Mouse (Mus musculus) MN1 (cell line): ENCODE measurements around the gene Fem1a.

Source experiments
- DNase-seq: peaks from one replicate; pipeline ENCODE4 v3.0.0-alpha.2; 2016; ENCODE audit warnings: low spot score

The Fem1a gene

DNA sequence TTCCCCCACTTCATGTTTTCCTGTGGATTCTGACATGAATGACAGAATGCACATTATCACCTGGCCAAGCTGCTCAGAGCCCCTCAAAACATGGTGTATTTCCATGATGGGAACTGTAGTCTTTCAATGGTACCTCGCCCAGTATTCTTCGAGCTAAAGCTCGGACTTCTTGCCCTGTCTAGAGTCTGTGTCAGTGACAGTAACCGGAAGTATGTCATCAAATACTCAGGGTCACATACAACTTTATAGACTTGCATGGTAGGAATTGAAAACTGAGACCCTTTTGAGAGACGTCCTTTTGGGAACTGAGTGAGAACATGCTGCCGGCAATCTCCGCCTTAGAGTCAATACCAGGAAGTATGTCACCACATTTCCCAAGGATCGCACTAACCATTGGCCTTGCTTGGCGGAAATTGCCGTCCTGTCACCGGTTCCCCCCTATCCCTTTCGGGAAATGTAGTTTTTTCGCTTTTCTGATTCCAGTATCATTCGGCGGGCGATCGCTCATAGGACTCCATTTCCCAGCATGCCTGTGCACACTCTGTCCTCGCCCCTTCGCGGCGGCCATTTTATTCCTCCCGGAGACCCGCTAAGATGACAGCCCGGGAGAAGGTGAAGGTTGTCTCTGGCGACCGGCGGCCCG, at the start of gene Fem1a:
TSS of gene Fem1a (plus strand) at position 572 of the 643 bp plus-strand sequence.
- peak; percentile 99 for DNase-seq

DNA sequence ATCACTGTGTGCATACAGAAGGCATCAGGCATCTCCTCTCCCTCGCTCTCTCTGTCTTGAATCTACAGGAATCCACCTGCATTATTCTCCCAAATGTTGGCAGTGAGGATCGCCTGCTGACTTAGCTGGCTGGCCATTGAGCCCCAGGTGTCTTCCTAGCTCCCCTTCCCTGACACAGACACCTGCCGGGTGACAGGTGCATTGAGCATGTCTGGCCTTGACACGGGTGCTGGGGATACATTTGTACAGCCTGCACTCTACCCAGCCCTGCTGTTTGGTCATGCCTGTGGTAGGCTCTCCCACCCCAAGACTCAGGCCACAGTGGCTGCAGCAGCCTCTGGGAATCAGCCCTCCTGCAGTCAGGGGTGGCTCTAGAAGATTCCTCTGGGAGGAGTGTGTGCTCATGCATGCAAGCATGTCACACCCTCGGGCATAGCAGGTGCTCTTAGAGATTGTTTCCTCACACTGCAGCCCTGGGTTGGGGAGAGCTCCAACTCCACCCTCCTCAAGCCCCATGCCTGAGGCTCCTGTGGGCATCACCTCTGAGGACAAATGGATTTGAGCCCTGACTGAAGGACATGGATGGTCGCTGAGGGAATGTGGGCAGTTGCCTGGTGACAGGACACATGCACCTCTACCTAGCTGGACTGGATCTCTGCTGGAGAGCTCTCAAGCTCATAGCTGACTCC, 49.5 kb upstream of the Fem1a start:
- DNase-seq: no peak

- DNase-seq: no peak
Measured at GRCm38 (mm10) chr17:56207963-56208530, 48.6 kb upstream of the Fem1a start.

DNA sequence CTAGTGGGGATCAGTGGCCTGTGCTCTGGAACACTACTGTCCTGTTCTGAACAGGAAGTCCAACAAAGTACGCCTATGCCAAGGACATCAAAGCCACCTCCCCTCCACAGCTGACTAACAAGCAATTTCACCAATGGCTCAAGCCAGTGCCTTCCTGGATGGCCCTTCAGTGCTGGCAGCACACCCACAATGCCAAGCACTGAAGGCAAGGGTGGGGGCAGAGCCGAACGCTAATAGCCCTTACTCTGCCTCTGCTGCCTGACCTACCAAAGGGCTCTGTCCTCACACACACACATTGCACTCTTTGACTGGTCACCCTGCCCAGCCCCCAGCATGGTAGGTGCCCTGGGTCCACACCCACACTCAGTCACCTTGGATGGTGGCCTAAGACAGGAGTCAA, 47.8 kb upstream of the Fem1a start:
- DNase-seq: no peak

DNA sequence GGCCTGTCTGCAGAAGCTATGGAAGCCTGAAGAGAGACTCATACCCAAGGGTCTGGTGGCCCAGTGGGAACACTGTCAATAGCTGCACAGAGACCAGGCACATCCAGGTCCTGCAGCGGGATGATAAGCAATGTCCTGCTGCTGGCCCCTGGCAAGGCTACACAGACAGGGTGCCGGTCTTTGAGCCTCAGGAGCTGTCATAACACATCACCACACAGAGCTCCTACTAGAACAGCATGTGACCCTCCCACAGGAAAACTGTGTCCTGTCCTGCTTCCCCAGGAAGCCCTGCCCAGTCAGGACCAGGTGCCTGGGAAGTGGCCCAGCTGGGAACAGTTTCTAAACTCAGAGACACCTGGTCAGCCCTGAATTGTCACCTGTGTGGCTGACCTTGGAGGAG, 45.5 kb upstream of the Fem1a start:
- no peak for DNase-seq

- DNase-seq: no peak
Measured at GRCm38 (mm10) chr17:56212676-56213075, 43.9 kb upstream of the Fem1a start.

DNA sequence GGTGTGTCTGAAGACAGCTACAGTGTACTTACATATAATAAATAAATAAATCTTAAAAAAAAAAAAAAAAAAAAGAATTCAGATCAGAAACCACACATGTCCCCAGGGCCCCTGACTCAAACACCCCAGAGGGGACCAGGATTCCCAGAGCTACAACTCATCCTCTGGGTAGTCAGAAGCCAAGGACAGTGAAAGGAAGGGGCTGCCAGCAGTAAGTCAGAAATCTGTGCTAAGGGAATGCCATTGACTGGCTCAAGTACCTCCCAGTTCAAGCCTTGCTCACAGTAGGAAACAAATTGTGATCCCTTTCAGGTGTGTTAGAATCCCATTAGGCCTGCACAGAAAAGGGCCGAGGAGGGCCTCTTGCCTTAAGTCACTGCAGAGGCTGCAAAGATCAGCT, 42.4 kb upstream of the Fem1a start:
- DNase-seq: no peak

DNA sequence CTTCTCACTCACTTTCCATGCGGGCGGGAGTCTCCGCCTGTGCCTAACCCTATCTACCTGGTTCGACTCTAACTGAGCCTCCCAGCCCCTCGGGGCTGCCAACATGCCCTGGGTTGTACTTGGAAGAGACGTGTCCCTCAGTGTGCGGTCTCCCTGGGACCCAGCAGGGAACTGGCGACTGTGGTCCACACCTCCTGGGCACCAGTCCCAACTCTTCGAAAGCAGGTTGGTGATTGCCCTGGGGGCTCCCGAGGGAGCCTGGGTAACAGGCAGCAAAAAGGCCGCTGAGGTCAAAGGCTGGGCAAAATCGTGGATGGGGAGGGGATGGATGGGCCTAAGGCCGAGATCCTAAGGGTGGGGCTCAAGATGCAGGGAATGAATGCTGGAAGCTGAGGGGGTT, 38.9 kb upstream of the Fem1a start:
- peak; percentile 55 for DNase-seq

DNA sequence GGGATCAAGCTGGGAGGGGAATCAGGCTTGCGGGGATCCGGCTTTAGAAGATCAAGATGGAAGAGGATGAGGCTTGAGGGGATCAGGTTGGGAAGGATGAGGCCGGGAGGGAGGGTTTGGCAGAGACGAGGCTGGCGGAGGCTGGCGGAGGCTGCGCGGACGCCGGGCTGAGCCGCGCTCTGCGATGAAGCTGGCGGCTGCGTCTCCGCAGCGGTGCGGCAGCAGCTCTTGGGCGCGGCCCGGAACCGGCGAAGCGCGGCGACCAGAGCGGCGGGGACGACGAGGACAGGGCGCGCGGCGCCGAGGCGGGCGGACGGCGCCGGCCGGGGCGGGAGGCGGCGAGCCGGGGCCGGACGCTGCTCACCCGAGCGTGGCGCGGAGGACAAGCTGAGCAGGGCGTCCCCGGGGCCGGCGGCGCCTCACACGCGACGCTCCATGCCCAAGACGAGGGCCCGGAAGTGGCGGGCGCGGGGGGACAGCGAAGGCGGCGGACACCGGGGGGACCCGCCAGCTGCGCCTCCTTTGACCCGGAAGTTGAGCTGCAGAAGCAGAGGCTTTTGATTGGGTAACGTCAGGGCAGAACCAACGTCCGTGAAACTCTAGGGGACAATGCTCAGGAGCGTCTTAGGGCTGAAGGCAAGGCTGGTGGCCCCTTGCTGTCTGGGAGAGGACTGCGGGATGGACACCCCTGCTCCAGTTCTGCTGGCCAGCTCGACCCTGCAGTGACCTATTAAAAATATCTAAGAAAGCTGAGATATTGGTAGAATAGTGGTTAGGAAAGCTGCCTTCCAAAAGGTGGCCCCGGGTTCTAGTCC, 38.0 kb upstream of the Fem1a start, which contains the start of gene Dpp9:
TSS of gene Dpp9 (minus strand) at position 529 of the 815 bp plus-strand sequence.
- peak; percentile 98 for DNase-seq

DNA sequence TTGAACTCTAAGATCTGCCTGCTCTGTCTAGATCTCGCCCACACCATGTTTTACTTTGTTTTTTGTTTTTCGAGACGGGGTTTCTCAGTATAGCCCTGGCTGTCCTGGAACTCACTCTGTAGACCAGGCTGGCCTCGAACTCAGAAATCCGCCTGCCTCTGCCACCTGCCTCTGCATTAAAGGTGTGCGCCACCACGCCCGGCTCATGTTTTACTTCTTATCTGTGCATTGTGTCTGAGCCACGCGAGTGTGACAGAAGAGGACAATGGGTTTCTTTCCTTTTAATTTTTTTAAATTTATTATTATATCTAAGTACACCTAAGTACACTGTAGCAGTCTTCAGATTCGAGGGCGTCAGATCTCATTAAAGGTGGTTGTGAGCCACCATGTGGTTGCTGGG, 37.4 kb upstream of the Fem1a start:
- DNase-seq: no peak

DNA sequence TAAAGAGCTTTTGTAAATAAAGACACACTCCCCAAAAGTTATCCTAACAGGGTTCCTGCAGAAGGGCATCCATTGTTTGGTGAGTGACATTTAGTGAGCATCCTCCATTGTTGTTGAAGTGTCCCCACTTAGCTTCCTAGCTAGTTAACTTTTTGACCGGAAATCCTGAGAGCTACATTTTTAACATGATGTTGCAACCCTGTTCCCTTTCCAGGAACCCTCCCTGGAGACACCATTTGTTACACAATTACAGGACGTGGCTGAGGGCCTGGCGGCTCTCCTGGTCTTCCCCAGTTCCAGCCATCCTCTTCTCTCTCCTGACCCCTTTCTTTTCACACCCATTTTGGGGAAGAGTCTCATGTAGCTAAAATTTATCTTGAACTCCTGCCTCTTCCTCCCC, 36.8 kb upstream of the Fem1a start:
- peak; percentile 51 for DNase-seq

DNA sequence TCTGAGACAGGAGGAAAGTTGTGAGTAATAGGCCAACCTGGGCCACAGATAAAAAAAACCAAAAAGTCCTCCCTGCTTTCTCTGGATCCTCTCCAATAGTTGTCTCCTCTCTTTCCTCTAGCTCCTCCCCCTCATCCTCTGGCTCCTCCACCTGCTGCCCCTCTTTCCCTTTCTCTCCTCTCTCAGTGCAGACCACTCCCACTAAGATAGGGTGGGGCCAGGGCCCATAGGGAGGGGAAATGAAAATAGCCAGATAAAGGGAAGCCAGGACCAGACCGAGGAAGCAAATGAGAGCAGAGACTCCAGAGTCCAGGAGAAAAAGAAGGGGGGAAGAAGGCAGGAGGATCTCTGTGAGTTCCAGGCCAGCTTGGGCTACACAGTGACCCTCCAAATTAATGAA, 31.7 kb upstream of the Fem1a start:
- no peak for DNase-seq

DNA sequence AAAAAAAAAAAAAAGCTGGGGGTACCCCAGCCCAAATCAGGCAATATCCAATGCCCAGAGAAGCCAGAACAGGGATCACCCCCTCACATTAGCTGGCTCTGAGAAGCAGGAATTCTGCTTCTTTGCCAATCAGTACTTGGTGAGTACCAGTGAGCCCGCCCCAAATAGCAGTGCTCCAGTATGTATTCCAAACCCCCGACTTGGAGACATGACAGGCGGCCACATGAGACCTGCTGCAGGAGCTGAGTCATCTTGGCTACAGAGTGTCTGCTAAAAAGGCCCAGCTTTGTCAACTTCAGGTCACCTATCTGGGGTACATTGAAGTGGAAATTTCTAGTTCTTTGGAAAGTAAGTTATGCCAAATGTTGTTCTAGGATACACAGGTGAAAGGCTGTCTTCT, 30.0 kb upstream of the Fem1a start:
- DNase-seq: no peak

DNA sequence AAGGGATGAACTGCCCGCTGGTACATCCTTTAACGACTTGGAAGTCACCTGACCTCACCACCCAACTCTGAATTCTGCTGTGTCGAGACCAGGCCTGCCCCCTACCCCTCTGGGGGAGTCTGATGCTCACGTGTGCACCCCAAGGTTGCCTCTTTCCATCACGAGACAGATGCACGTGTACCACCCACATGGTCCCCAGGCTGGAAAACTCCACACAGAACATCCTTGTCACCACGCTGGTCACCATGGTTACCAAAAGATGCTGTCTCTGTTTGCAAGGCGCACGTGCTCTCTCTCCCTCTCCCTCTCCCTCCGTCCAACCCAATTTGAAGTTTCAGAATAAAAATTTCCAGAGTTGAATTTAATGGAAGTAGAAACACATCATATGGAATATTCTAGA, 26.7 kb upstream of the Fem1a start:
- DNase-seq: no peak

DNA sequence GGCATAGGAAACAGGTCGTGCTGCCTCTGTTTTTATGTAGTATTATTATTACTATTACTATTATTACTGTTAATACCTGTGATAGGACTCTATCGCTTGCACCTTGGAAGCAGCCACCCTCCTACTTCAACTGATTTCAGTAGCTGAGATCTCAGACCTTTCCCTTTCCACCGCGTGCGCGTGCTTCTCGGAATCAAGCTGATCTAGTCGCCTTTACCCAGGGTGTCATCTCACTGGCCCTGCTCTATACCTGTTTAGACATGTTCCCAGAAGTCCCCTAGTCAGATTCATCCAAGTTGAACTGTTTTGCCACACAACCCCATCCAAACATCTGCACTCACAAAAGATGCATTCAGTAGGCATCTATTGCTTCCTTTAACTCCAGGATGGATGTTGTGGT, 23.2 kb upstream of the Fem1a start:
- DNase-seq: no peak

- peak; percentile 92 for DNase-seq
Measured at GRCm38 (mm10) chr17:56233818-56234469, 22.7 kb upstream of the Fem1a start.

GRCm38 (mm10) chr17:56241541-56242401, 14.8 kb upstream of the Fem1a start:
- DNase-seq: peak; percentile 95

- peak; percentile 81 for DNase-seq
Measured at GRCm38 (mm10) chr17:56245608-56246007, 11.0 kb upstream of the Fem1a start.

GRCm38 (mm10) chr17:56251136-56251829, 5.3 kb upstream of the Fem1a start:
- DNase-seq: peak; percentile 94

DNA sequence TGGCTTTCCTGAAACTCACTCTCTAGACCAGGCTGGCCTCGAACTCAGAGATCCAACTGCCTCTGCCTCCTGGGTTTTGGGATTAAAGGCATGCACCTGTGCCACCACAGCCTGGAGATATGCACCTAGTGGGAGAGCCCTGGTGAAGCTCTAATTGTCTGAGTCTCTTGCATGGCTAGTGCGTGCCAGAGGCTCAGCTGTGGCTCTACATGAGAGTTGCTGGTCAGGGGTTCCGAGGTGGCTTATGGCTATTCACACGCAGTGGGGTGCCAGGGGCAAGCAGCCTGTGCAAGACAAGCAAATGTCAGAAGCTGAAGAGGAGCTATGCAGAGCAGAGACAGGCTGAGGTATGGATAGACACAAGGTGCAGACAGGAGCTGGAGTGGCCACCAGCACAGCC, 1.9 kb upstream of the Fem1a start:
- no peak for DNase-seq

DNA sequence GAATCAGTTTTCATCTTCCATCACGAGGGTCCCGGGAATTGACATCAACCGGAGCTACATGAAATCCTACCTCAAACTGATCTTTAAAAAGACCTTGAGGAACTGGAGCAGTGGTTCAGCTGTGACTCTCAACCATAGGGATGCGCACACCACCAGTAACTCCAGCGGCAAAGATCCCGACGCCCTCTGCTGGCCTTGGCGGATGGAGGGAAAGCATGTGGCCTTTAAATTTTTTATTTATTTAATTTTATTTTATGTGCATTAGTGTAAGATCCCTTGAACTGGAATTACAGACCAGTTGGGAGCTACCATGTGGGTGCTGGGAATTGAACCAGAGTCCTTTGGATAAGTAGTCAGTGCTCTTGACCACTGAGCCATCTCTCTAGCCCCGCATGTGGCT, 1.2 kb upstream of the Fem1a start:
- peak; percentile 89 for DNase-seq
